Mouse (Mus musculus) erythroblast, embryonic 14.5 days (primary cell): Measurements from ENCODE around the gene Slc29a3.

Source experiments
- GATA1 ChIP-seq: IDR thresholded peaks from 2 replicates; pipeline ENCODE4 v1.6.1; 2012; ENCODE audit warnings: low read length, inconsistent platforms, mixed read lengths
- TAL1 ChIP-seq: IDR thresholded peaks from 3 replicates; pipeline ENCODE4 v1.6.1; 2012; ENCODE audit warnings: low read length, inconsistent platforms, mixed read lengths

GRCm38 (mm10) chr10:60737169-60737728 lies 15.3 kb downstream of the Slc29a3 start:
- no peak for TF ChIP-seq TAL1
- no peak for TF ChIP-seq GATA1
